Mouse (Mus musculus) thymus, adult 2 months (tissue): ENCODE results near the gene Fam117a.

Experiments used
- CTCF ChIP-seq: fragments of 200-500 bp; IDR thresholded peaks from 2 replicates; pipeline ENCODE4 v1.5.1; 2012; ENCODE audit warnings: mild to moderate bottlenecking, control low read depth, low read length, moderate library complexity, borderline replicate concordance; ENCODE audit not compliant: control insufficient read depth, poor library complexity, insufficient read depth; ENCODE audit errors: extremely low read depth
- POLR2A ChIP-seq: fragments of 200-500 bp; IDR thresholded peaks from 2 replicates; pipeline ENCODE4 v1.6.1; 2012; ENCODE audit warnings: mild to moderate bottlenecking, low read length, control low read depth, moderate library complexity; ENCODE audit not compliant: control insufficient read depth, poor library complexity, insufficient read depth; ENCODE audit errors: extremely low read depth

GRCm38 (mm10) chr11:95344181-95344580 is 7.4 kb downstream of the Fam117a start:
- no peak for TF ChIP-seq CTCF
- no peak for TF ChIP-seq POLR2A
